Mouse (Mus musculus) embryonic facial prominence, embryonic 15.5 days (tissue): ENCODE data around the gene Rgs17. TPM values are rescaled to one million over a fixed set of nuclear protein-coding genes. Genes with fewer than 3 reads are reported as not detected.
"Not testable (repeated sequence)": the region's sequence is repeated elsewhere in the genome, so short reads cannot be mapped to it uniquely, and the experiment has no call there.

Source experiments
- ATAC-seq: fragments of 200-750 bp; cut with Nextera tagmentation; 2 replicates; pipeline ENCODE4 v1.8.0; 2017; ENCODE audit warnings: low read depth, moderate TSS enrichment; ENCODE audit not compliant: insufficient number of reproducible peaks, low FRiP score, low TSS enrichment
- H3K27ac ChIP-seq: fragments of 300-500 bp; sonication (generic); replicated peaks from 2 replicates; pipeline ENCODE4 v1.5.1; 2015; ENCODE audit warnings: mild to moderate bottlenecking, inconsistent platforms
- H3K27me3 ChIP-seq: fragments of 300-500 bp; sonication (generic); 2 replicates; pipeline ENCODE4 v1.6.1; 2015; ENCODE audit warnings: inconsistent platforms
- H3K36me3 ChIP-seq: fragments of 300-500 bp; sonication (generic); 2 replicates; pipeline ENCODE4 v1.6.1; 2015; ENCODE audit warnings: mild to moderate bottlenecking, inconsistent platforms
- H3K4me1 ChIP-seq: fragments of 300-500 bp; sonication (generic); 2 replicates; pipeline ENCODE4 v1.6.1; 2015; ENCODE audit warnings: inconsistent platforms
- H3K4me2 ChIP-seq: fragments of 300-500 bp; sonication (generic); replicated peaks from 2 replicates; pipeline ENCODE4 v1.6.1; 2015; ENCODE audit warnings: mild to moderate bottlenecking, inconsistent platforms
- H3K4me3 ChIP-seq: fragments of 300-500 bp; sonication (generic); replicated peaks from 2 replicates; pipeline ENCODE4 v1.5.1; 2015; ENCODE audit warnings: mild to moderate bottlenecking, inconsistent platforms
- H3K9ac ChIP-seq: fragments of 300-500 bp; sonication (generic); 2 replicates; pipeline ENCODE4 v1.6.1; 2015; ENCODE audit warnings: inconsistent platforms
- H3K9me3 ChIP-seq: fragments of 300-500 bp; sonication (generic); replicated peaks from 2 replicates; pipeline ENCODE4 v1.6.1; 2016; ENCODE audit warnings: inconsistent platforms
- WGBS: fragments of 180-500 bp; shearing (Covaris S2); methylation state at CpG from one replicate; pipeline ENCODE4 v1.1.7; 2015; 5-methylcytosine and 5-hydroxymethylcytosine counted together
- polyA plus RNA-seq: library from polyadenylated mRNA; unstranded; fragments of >200 nt; fragmentation: Nextera tagmentation; extraction: Ambion mirVana; gene quantifications from 2 replicates; pipeline ENCODE4 v1.2.1, GENCODE M21; 2015

Rgs17 gene
- 1.7 and 2.0 TPM in 2 replicates for polyA plus RNA-seq

- Histone ChIP-seq H3K4me3 (peak within 1 kb of the TSS; percentile 56), H3K4me2 (peak within 1 kb of the TSS; percentile 99), H3K36me3 (no peaks in the 10 kb centered on the region), H3K27me3 (peaks cover 17% of the 10 kb centered on the region), H3K9me3 (no peaks in the 10 kb centered on the region), H3K9ac (peak within 1 kb of the TSS; percentile 37), H3K4me1 (0 out of 2 replicates have a peak, but pooled peaks cover 9% of the 10 kb centered on the region), H3K27ac (no peak within 1 kb of the TSS)
- ATAC-seq, result peak; percentile 87
- WGBS, result 1% methylated on average over 33 of the region's 35 CpGs
Observed at GRCm38 (mm10) chr10:5922294-5922828, at the start of gene Rgs17. Gene Rgs17, minus strand, starts transcription at chr10:5922400.

- no peaks in the 10 kb centered on the region for H3K9me3 ChIP-seq
Observed at GRCm38 (mm10) chr10:5967655-5968054, 45.5 kb upstream of the Rgs17 start.

GRCm38 (mm10) chr10:5953787-5954186, 31.6 kb upstream of the Rgs17 start:
- not testable (repeated sequence) for H3K27ac ChIP-seq, ATAC-seq, H3K4me2 ChIP-seq

More at GRCm38 (mm10) chr10:5967655-5968054, 45.5 kb upstream of the Rgs17 start:
- no peak overlapping the region for H3K4me2 ChIP-seq
- ATAC-seq, result no peak
- no peak overlapping the region for H3K4me3 ChIP-seq
- H3K36me3 ChIP-seq, result no peaks in the 10 kb centered on the region
- 83% methylated on average over 2 of the region's 2 CpGs for WGBS
- no peak overlapping the region for H3K27ac ChIP-seq
- H3K27me3 ChIP-seq, result no peaks in the 10 kb centered on the region
- no peak overlapping the region for H3K9ac ChIP-seq
- no peaks in the 10 kb centered on the region for H3K4me1 ChIP-seq

GRCm38 (mm10) chr10:5924261-5924660, 2.1 kb upstream of the Rgs17 start:
- 72% methylated on average over 5 of the region's 5 CpGs for WGBS
- Histone ChIP-seq H3K4me3 (no peak overlapping the region), H3K9me3 (no peaks in the 10 kb centered on the region), H3K36me3 (no peaks in the 10 kb centered on the region), H3K27me3 (peaks cover 17% of the 10 kb centered on the region), H3K4me1 (0 out of 2 replicates have a peak, but pooled peaks cover 9% of the 10 kb centered on the region), H3K9ac (no peak overlapping the region), H3K4me2 (no peak overlapping the region), H3K27ac (no peak overlapping the region)
- no peak for ATAC-seq

More at GRCm38 (mm10) chr10:5953787-5954186, 31.6 kb upstream of the Rgs17 start:
- not testable (repeated sequence) for H3K36me3 ChIP-seq, H3K27me3 ChIP-seq, H3K4me1 ChIP-seq, H3K4me3 ChIP-seq, H3K9me3 ChIP-seq, H3K9ac ChIP-seq

- no peak for ATAC-seq
- no peaks in the 10 kb centered on the region for H3K36me3 ChIP-seq
- H3K4me1 ChIP-seq, result 0 out of 2 replicates have a peak, but pooled peaks cover 9% of the 10 kb centered on the region
- peaks cover 17% of the 10 kb centered on the region for H3K27me3 ChIP-seq
- H3K27ac ChIP-seq, result no peak overlapping the region
- H3K4me2 ChIP-seq, result no peak overlapping the region
- WGBS, result 11% methylated on average over 9 of the region's 9 CpGs
- no peak overlapping the region for H3K9ac ChIP-seq
- no peak overlapping the region for H3K4me3 ChIP-seq
- H3K9me3 ChIP-seq, result no peaks in the 10 kb centered on the region
Observed at GRCm38 (mm10) chr10:5923096-5923495, 896 bp upstream of the Rgs17 start.

- H3K27ac ChIP-seq, result no peak overlapping the region
- H3K36me3 ChIP-seq, result no peaks in the 10 kb centered on the region
- peaks cover 17% of the 10 kb centered on the region for H3K27me3 ChIP-seq
- peak overlapping the region; percentile 99 for H3K4me2 ChIP-seq
- peak overlapping the region; percentile 37 for H3K9ac ChIP-seq
- H3K9me3 ChIP-seq, result no peaks in the 10 kb centered on the region
- H3K4me1 ChIP-seq, result 0 out of 2 replicates have a peak, but pooled peaks cover 9% of the 10 kb centered on the region
- 0% methylated on average over 31 of the region's 31 CpGs for WGBS
- ATAC-seq, result no peak
- H3K4me3 ChIP-seq, result peak overlapping the region; percentile 56
Observed at GRCm38 (mm10) chr10:5921771-5922170, 429 bp downstream of the Rgs17 start.

GRCm38 (mm10) chr10:5921031-5921551, 1.1 kb downstream of the Rgs17 start:
- Histone ChIP-seq H3K27ac (no peak overlapping the region), H3K9me3 (no peaks in the 10 kb centered on the region), H3K4me2 (peak overlapping the region; percentile 99), H3K27me3 (peaks cover 17% of the 10 kb centered on the region), H3K4me1 (0 out of 2 replicates have a peak, but pooled peaks cover 9% of the 10 kb centered on the region), H3K4me3 (peak overlapping the region; percentile 56), H3K36me3 (no peaks in the 10 kb centered on the region), H3K9ac (no peak overlapping the region)
- WGBS, result 2% methylated on average over 12 of the region's 12 CpGs
- ATAC-seq, result no peak

- Histone ChIP-seq H3K27me3 (no peaks in the 10 kb centered on the region), H3K36me3 (no peaks in the 10 kb centered on the region), H3K4me2 (no peak overlapping the region), H3K9ac (no peak overlapping the region), H3K4me3 (no peak overlapping the region), H3K9me3 (no peaks in the 10 kb centered on the region), H3K27ac (no peak overlapping the region), H3K4me1 (no peaks in the 10 kb centered on the region)
- WGBS, result 76% methylated on average over 2 of the region's 2 CpGs
- no peak for ATAC-seq
Observed at GRCm38 (mm10) chr10:5904399-5904798, 17.8 kb downstream of the Rgs17 start.

- Histone ChIP-seq H3K27ac (no peak overlapping the region), H3K36me3 (no peaks in the 10 kb centered on the region), H3K9ac (no peak overlapping the region), H3K4me3 (no peak overlapping the region), H3K4me1 (no peaks in the 10 kb centered on the region), H3K27me3 (no peaks in the 10 kb centered on the region), H3K9me3 (no peaks in the 10 kb centered on the region), H3K4me2 (no peak overlapping the region)
- 80% methylated on average over 4 of the region's 4 CpGs for WGBS
- no peak for ATAC-seq
Observed at GRCm38 (mm10) chr10:5901777-5902176, 20.4 kb downstream of the Rgs17 start.

- no peak for ATAC-seq
- WGBS, result 70% methylated on average over 6 of the region's 6 CpGs
- Histone ChIP-seq H3K4me1 (no peaks in the 10 kb centered on the region), H3K9me3 (no peaks in the 10 kb centered on the region), H3K4me2 (no peak overlapping the region), H3K27me3 (no peaks in the 10 kb centered on the region), H3K4me3 (no peak overlapping the region), H3K27ac (no peak overlapping the region), H3K36me3 (no peaks in the 10 kb centered on the region), H3K9ac (no peak overlapping the region)
Observed at GRCm38 (mm10) chr10:5900731-5901130, 21.5 kb downstream of the Rgs17 start.

- WGBS, result 48% methylated on average over 3 of the region's 3 CpGs
- Histone ChIP-seq H3K4me1 (no peaks in the 10 kb centered on the region), H3K4me3 (no peak overlapping the region), H3K9me3 (no peaks in the 10 kb centered on the region), H3K36me3 (no peaks in the 10 kb centered on the region), H3K9ac (no peak overlapping the region), H3K4me2 (no peak overlapping the region), H3K27ac (no peak overlapping the region), H3K27me3 (no peaks in the 10 kb centered on the region)
- ATAC-seq, result no peak
Observed at GRCm38 (mm10) chr10:5877106-5877505, 45.1 kb downstream of the Rgs17 start.

- no peak for ATAC-seq
- H3K9me3 ChIP-seq, result no peaks in the 10 kb centered on the region
- no peak overlapping the region for H3K27ac ChIP-seq
- no peaks in the 10 kb centered on the region for H3K4me1 ChIP-seq
- WGBS, result 33% methylated on average over 4 of the region's 4 CpGs
- no peak overlapping the region for H3K4me2 ChIP-seq
- no peaks in the 10 kb centered on the region for H3K36me3 ChIP-seq
- no peak overlapping the region for H3K4me3 ChIP-seq
- no peak overlapping the region for H3K9ac ChIP-seq
- H3K27me3 ChIP-seq, result no peaks in the 10 kb centered on the region
Observed at GRCm38 (mm10) chr10:5871081-5871480, 51.1 kb downstream of the Rgs17 start.
